Mouse (Mus musculus): ENCODE measurements around the gene Ltn1.

Ltn1 gene

GRCm38 (mm10) chr16:87432033-87432814 lies at the start of gene Ltn1:
Gene Ltn1 (minus strand): TSS chr16:87432612.
- DNase-seq (ENCODE audit: low spot score in 2 of 2) = peak; percentile 98

GRCm38 (mm10) chr16:87470579-87470978 lies 38.2 kb upstream of the Ltn1 start:
- peak in 1 of 2 experiments; percentile 11 for DNase-seq (ENCODE audit: low spot score in 2 of 2)

DNA sequence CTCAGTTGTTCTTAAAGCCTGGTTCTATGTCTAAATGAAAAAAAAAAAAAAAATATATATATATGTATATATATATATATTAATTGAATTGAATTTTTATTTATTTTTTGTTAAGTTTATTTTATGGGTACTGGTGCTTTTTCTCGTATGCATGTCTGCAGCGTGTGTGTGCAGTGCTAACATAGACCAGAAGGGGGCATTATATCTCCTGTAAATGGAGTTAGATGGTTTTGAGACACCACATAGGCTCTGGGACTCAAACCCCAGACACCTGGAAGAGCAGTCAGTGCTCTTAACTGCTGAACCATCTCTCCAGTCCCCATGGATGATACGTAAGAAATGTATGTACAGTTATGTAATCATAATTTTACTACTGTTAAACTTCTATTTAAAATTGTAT lies 26.3 kb upstream of the Ltn1 start:
- no peak for DNase-seq (ENCODE audit: low spot score in 2 of 2)

DNA sequence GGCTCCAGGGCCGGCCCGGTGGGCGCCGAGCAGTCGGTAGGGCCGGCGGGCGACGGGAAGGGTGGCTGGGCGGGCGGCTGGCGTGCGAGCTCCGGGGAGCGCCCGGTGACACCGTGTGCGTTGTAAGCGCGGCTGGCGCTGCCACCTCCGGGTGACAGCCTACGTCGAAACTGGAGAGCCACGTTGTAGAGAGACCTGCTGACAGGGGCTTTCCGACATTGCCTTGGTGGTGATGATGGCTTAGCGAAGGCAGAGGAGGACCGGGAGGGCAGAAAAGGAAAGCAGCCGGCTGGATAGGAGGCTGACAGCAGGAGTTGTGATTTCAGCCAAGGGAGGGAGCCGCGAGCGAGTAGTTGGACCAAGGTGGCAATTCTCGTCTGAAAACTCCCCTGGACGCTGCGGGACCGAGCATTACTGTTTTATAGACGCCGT lies 22.8 kb upstream of the Ltn1 start:
- DNase-seq (ENCODE audit: low spot score in 2 of 2) = no peak

- peak; percentile 92 for DNase-seq (ENCODE audit: low spot score in 2 of 2)
Observed at GRCm38 (mm10) chr16:87454419-87455179, 22.2 kb upstream of the Ltn1 start, which contains the start of gene Usp16. Gene Usp16 (plus strand): TSS chr16:87454703.

- DNase-seq (ENCODE audit: low spot score in 2 of 2) = no peak
Observed at GRCm38 (mm10) chr16:87453226-87453625, 20.8 kb upstream of the Ltn1 start.

DNA sequence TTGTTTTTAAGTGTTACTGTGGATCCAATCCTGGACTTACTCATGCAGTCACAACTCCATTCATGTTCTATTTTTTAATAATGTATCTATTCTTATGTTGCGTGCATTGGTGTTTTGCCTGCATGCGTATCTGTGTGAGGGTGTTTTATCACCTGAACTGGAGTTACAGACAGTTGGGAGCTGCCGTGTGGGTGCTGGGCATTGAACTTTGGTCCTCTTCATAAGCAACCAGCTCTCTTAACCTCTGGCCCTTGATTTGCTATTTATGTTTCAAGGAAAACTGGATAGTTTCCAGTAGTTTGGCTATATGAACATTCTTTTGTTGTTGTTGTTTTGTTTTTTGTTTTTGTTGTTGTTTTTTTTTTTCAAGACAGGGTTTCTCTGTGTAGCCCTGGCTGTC lies 13.1 kb upstream of the Ltn1 start:
- DNase-seq (ENCODE audit: low spot score in 2 of 2) = no peak

GRCm38 (mm10) chr16:87445110-87445509 lies 12.7 kb upstream of the Ltn1 start:
- no peak for DNase-seq (ENCODE audit: low spot score in 2 of 2)

- no peak for DNase-seq (ENCODE audit: low spot score in 2 of 2)
Observed at GRCm38 (mm10) chr16:87444071-87444470, 11.7 kb upstream of the Ltn1 start.

- no peak for DNase-seq (ENCODE audit: low spot score in 2 of 2)
Observed at GRCm38 (mm10) chr16:87443245-87443644, 10.8 kb upstream of the Ltn1 start.

GRCm38 (mm10) chr16:87442291-87442690 lies 9.9 kb upstream of the Ltn1 start:
- no peak for DNase-seq (ENCODE audit: low spot score in 2 of 2)

DNA sequence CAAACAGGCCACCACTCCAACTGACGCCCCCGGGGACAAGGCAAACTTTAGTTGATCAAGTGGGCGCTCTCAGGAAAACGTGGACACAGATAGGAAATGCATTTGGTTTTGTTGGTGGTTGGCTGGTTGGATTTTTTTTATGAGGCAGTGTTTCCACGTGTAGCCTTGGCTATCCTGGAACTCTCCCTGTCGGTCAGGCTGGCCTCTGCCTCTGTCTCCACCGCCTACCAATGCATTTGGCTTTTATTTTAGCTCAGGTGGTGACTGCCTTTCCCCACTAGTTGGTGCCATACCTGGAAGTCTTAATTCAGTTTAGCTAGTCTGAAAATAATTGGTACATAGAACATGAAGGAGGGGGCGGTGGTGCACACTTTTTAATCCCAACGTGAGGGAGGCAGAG lies 8.7 kb upstream of the Ltn1 start:
- no peak for DNase-seq (ENCODE audit: low spot score in 2 of 2)

- DNase-seq (ENCODE audit: low spot score in 2 of 2) = peak; percentile 92 to 93
Observed at GRCm38 (mm10) chr16:87440184-87440686, 7.8 kb upstream of the Ltn1 start, which contains the start of gene Rwdd2b. Gene Rwdd2b (minus strand): TSS chr16:87440573.

- DNase-seq (ENCODE audit: low spot score in 2 of 2) = no peak
Observed at GRCm38 (mm10) chr16:87438697-87439096, 6.3 kb upstream of the Ltn1 start.

DNA sequence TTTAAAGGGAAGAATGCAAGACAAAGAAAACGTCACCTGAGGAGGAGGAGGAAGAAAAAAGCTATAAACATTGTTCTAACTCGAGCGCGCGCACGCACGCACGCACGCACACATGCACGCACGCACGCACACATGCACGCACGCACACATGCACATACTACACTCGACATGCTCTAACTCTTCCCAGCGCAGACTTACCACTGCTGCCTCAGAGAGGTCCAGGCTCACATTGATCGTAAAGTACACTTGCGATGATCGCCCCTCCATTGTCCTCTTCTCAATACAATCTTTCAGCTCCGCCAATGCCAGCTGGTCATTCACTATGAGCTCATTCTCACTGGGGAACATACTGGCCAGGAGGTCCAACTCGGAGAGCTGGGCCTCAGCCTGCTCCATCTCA lies 4.7 kb upstream of the Ltn1 start:
- no peak for DNase-seq (ENCODE audit: low spot score in 2 of 2)

GRCm38 (mm10) chr16:87435411-87436205 lies 3.2 kb upstream of the Ltn1 start:
- DNase-seq (ENCODE audit: low spot score in 2 of 2) = no peak

DNA sequence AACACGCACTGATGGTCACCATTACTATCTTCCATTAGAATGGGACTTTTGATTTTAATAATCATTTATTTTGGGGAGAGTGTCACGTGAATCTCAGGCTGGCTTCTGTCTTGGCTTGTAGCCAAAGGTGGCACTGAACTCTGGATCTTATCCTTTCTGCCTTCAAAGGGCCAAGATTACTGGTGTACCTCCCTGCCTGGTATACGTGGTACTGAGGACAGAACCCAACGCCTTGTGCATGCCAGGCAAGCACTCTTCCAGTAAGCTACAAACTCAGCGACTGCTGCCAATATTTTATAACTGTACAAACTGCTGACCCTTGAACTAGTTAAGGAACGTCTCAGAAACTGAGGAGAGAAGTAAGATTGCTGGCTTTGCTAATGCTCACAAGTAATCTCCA lies 2.5 kb upstream of the Ltn1 start:
- no peak for DNase-seq (ENCODE audit: low spot score in 2 of 2)

DNA sequence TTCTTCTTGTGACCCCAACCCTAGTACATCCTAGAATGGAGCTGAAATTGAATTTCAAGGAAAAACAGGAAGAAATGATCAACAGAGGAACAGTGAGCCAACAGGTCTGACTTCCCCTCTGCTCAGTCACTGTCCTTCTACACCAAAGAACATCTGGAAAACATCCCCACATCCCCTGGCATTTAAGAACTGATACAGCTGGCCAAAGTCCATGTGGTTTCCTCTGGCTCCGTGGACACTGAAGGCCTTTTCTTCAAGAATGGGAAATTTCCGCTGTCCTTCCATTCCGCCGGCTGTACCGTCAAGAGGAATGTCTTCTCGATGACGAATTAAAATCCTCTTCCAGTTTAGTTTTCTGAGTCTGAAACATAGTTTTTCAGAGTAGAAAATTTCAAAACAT lies 1.9 kb upstream of the Ltn1 start:
- DNase-seq (ENCODE audit: low spot score in 2 of 2) = no peak

DNA sequence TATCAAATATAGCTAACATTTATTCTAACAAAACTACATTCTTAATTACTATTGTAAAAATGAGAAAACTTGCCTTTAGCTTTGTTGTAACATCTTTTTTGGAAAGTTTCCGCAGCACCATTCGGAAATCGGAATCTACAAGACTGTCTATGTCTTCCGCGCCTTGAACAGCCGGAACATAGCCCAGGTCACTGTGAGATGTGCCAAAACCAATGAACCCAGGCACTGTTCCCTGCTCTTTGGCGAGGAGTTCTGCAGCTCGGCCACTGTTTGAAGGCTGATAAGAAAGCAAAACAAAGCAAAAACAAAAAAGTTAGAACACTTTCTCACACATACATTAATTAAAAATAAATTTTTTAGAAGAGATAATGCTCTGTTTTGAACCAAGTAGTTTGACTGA lies 4.9 kb downstream of the Ltn1 start:
- no peak for DNase-seq (ENCODE audit: low spot score in 2 of 2)

GRCm38 (mm10) chr16:87420662-87421061 lies 11.8 kb downstream of the Ltn1 start:
- DNase-seq (ENCODE audit: low spot score in 2 of 2) = no peak

GRCm38 (mm10) chr16:87405001-87405400 lies 27.4 kb downstream of the Ltn1 start:
- no peak for DNase-seq (ENCODE audit: low spot score in 2 of 2)

Measured in heart, adult 9 months (tissue).